Mouse (Mus musculus): ENCODE measurements around the gene Ankrd60. TPM values are rescaled to one million over a fixed set of nuclear protein-coding genes. Genes with fewer than 3 reads are reported as not detected.

Gene Ankrd60
- polyA plus RNA-seq, 1 experiment from 2014 or later, result not detected

GRCm38 (mm10) chr2:173608020-173608958 lies 30.1 kb upstream of the Ankrd60 start:
- no peaks in the 10 kb centered on the region for H3K9me3 ChIP-seq (ENCODE audit: control insufficient read depth, low read length)
- no peaks in the 10 kb centered on the region for H3K4me1 ChIP-seq (ENCODE audit: control insufficient read depth, insufficient read depth, low read length)
- H3K4me2 ChIP-seq (ENCODE audit: low read depth, severe bottlenecking), result no peak overlapping the region
- no peak overlapping the region for H3K9ac ChIP-seq (ENCODE audit: low read length)
- WGBS, result 91% methylated on average over 10 of the region's 10 CpGs
- no peaks in the 10 kb centered on the region for H3K36me3 ChIP-seq (ENCODE audit: control insufficient read depth, insufficient read depth, low read length)
- no peak for DNase-seq (ENCODE audit: low spot score)
- ATAC-seq (ENCODE audit: insufficient number of reproducible peaks, low FRiP score, low TSS enrichment, low read depth), result no peak
- no peak overlapping the region for H3K4me3 ChIP-seq (ENCODE audit: low read depth, low read length)
- H3K27ac ChIP-seq (replicated peaks; ENCODE audit: low read depth, low read length), result no peak overlapping the region
- H3K27me3 ChIP-seq (ENCODE audit: control insufficient read depth, insufficient read depth, low read length), result no peaks in the 10 kb centered on the region

- Histone ChIP-seq H3K36me3 (ENCODE audit: control insufficient read depth, insufficient read depth, low read length) (no peaks in the 10 kb centered on the region), H3K27me3 (ENCODE audit: control insufficient read depth, insufficient read depth, low read length) (no peaks in the 10 kb centered on the region), H3K27ac (replicated peaks; ENCODE audit: low read depth, low read length) (no peak overlapping the region), H3K9ac (ENCODE audit: low read length) (no peak overlapping the region), H3K9me3 (ENCODE audit: control insufficient read depth, low read length) (no peaks in the 10 kb centered on the region; the same call in 1 of the 2 replicates), H3K4me3 (ENCODE audit: low read depth, low read length) (no peak overlapping the region), H3K4me2 (ENCODE audit: low read depth, severe bottlenecking) (no peak overlapping the region), H3K4me1 (ENCODE audit: control insufficient read depth, insufficient read depth, low read length) (no peaks in the 10 kb centered on the region)
- WGBS, result 89% methylated on average over 9 of the region's 9 CpGs
- ATAC-seq (ENCODE audit: insufficient number of reproducible peaks, low FRiP score, low TSS enrichment, low read depth) (no peak), DNase-seq (ENCODE audit: low spot score) (no peak)
Observed at GRCm38 (mm10) chr2:173606415-173606804, 28.2 kb upstream of the Ankrd60 start.

GRCm38 (mm10) chr2:173605713-173606414 lies 27.7 kb upstream of the Ankrd60 start:
- H3K36me3 ChIP-seq (ENCODE audit: control insufficient read depth, insufficient read depth, low read length), result no peaks in the 10 kb centered on the region
- ATAC-seq (ENCODE audit: insufficient number of reproducible peaks, low FRiP score, low TSS enrichment, low read depth) (no peak), DNase-seq (ENCODE audit: low spot score) (no peak)
- H3K27me3 ChIP-seq (ENCODE audit: control insufficient read depth, insufficient read depth, low read length), result no peaks in the 10 kb centered on the region
- WGBS, result 65% methylated on average over 12 of the region's 12 CpGs
- H3K4me2 ChIP-seq (ENCODE audit: low read depth, severe bottlenecking), result no peak overlapping the region
- H3K4me1 ChIP-seq (ENCODE audit: control insufficient read depth, insufficient read depth, low read length), result no peaks in the 10 kb centered on the region
- no peak overlapping the region for H3K27ac ChIP-seq (replicated peaks; ENCODE audit: low read depth, low read length)
- no peak overlapping the region for H3K9ac ChIP-seq (ENCODE audit: low read length)
- no peaks in the 10 kb centered on the region; the same call in 1 of the 2 replicates for H3K9me3 ChIP-seq (ENCODE audit: control insufficient read depth, low read length)
- H3K4me3 ChIP-seq (ENCODE audit: low read depth, low read length), result no peak overlapping the region

- Histone ChIP-seq H3K4me2 (ENCODE audit: low read depth, severe bottlenecking) (no peak overlapping the region), H3K36me3 (ENCODE audit: control insufficient read depth, insufficient read depth, low read length) (no peaks in the 10 kb centered on the region), H3K27me3 (ENCODE audit: control insufficient read depth, insufficient read depth, low read length) (no peaks in the 10 kb centered on the region), H3K4me3 (ENCODE audit: low read depth, low read length) (no peak overlapping the region), H3K27ac (replicated peaks; ENCODE audit: low read depth, low read length) (no peak overlapping the region), H3K9me3 (ENCODE audit: control insufficient read depth, low read length) (no peaks in the 10 kb centered on the region; the same call in 1 of the 2 replicates), H3K4me1 (ENCODE audit: control insufficient read depth, insufficient read depth, low read length) (no peaks in the 10 kb centered on the region), H3K9ac (ENCODE audit: low read length) (no peak overlapping the region)
- WGBS, result 95% methylated on average over 1 of the region's 1 CpGs
- no peak for DNase-seq (ENCODE audit: low spot score)
- ATAC-seq (ENCODE audit: insufficient number of reproducible peaks, low FRiP score, low TSS enrichment, low read depth), result no peak
Observed at GRCm38 (mm10) chr2:173601861-173602260, 23.7 kb upstream of the Ankrd60 start.

- no peaks in the 10 kb centered on the region for H3K27me3 ChIP-seq (ENCODE audit: control insufficient read depth, insufficient read depth, low read length)
- H3K4me2 ChIP-seq (ENCODE audit: low read depth, severe bottlenecking), result no peak overlapping the region
- H3K4me1 ChIP-seq (ENCODE audit: control insufficient read depth, insufficient read depth, low read length), result no peaks in the 10 kb centered on the region
- ATAC-seq (ENCODE audit: insufficient number of reproducible peaks, low FRiP score, low TSS enrichment, low read depth) (no peak), DNase-seq (ENCODE audit: low spot score) (peak; percentile 29)
- H3K9ac ChIP-seq (ENCODE audit: low read length), result no peak overlapping the region
- no peaks in the 10 kb centered on the region for H3K9me3 ChIP-seq (ENCODE audit: control insufficient read depth, low read length)
- 58% methylated on average over 10 of the region's 10 CpGs for WGBS
- no peak overlapping the region for H3K27ac ChIP-seq (replicated peaks; ENCODE audit: low read depth, low read length)
- H3K36me3 ChIP-seq (ENCODE audit: control insufficient read depth, insufficient read depth, low read length), result no peaks in the 10 kb centered on the region; the same call in 1 of the 2 replicates
- H3K4me3 ChIP-seq (ENCODE audit: low read depth, low read length), result no peak overlapping the region
Observed at GRCm38 (mm10) chr2:173595374-173595781, 17.2 kb upstream of the Ankrd60 start.

- Histone ChIP-seq H3K27me3 (ENCODE audit: control insufficient read depth, insufficient read depth, low read length) (no peaks in the 10 kb centered on the region), H3K4me2 (ENCODE audit: low read depth, severe bottlenecking) (no peak overlapping the region), H3K27ac (replicated peaks; ENCODE audit: low read depth, low read length) (no peak overlapping the region), H3K4me3 (ENCODE audit: low read depth, low read length) (no peak overlapping the region), H3K4me1 (ENCODE audit: control insufficient read depth, insufficient read depth, low read length) (no peaks in the 10 kb centered on the region), H3K9ac (ENCODE audit: low read length) (no peak overlapping the region), H3K36me3 (ENCODE audit: control insufficient read depth, insufficient read depth, low read length) (peaks cover 2% of the 10 kb centered on the region; the same call in 1 of the 2 replicates), H3K9me3 (ENCODE audit: control insufficient read depth, low read length) (no peaks in the 10 kb centered on the region)
- ATAC-seq (ENCODE audit: insufficient number of reproducible peaks, low FRiP score, low TSS enrichment, low read depth) (peak; percentile 34; the same call in 1 of the 2 replicates), DNase-seq (ENCODE audit: low spot score) (no peak)
- WGBS, result 84% methylated on average over 11 of the region's 11 CpGs
Observed at GRCm38 (mm10) chr2:173594313-173595063, 16.3 kb upstream of the Ankrd60 start.

GRCm38 (mm10) chr2:173593841-173594240 lies 15.7 kb upstream of the Ankrd60 start:
- Histone ChIP-seq H3K9ac (ENCODE audit: low read length) (no peak overlapping the region), H3K27me3 (ENCODE audit: control insufficient read depth, insufficient read depth, low read length) (no peaks in the 10 kb centered on the region), H3K27ac (replicated peaks; ENCODE audit: low read depth, low read length) (no peak overlapping the region), H3K36me3 (ENCODE audit: control insufficient read depth, insufficient read depth, low read length) (peaks cover 2% of the 10 kb centered on the region; the same call in 1 of the 2 replicates), H3K4me2 (ENCODE audit: low read depth, severe bottlenecking) (no peak overlapping the region), H3K4me3 (ENCODE audit: low read depth, low read length) (no peak overlapping the region), H3K9me3 (ENCODE audit: control insufficient read depth, low read length) (no peaks in the 10 kb centered on the region), H3K4me1 (ENCODE audit: control insufficient read depth, insufficient read depth, low read length) (no peaks in the 10 kb centered on the region)
- DNase-seq (ENCODE audit: low spot score), result no peak
- 71% methylated on average over 4 of the region's 4 CpGs for WGBS
- no peak for ATAC-seq (ENCODE audit: insufficient number of reproducible peaks, low FRiP score, low TSS enrichment, low read depth)

GRCm38 (mm10) chr2:173592781-173593180 lies 14.6 kb upstream of the Ankrd60 start:
- ATAC-seq (ENCODE audit: insufficient number of reproducible peaks, low FRiP score, low TSS enrichment, low read depth) (no peak), DNase-seq (ENCODE audit: low spot score) (no peak)
- Histone ChIP-seq H3K4me3 (ENCODE audit: low read depth, low read length) (no peak overlapping the region), H3K27ac (replicated peaks; ENCODE audit: low read depth, low read length) (no peak overlapping the region), H3K36me3 (ENCODE audit: control insufficient read depth, insufficient read depth, low read length) (peaks cover 2% of the 10 kb centered on the region; the same call in 1 of the 2 replicates), H3K9me3 (ENCODE audit: control insufficient read depth, low read length) (no peaks in the 10 kb centered on the region), H3K4me2 (ENCODE audit: low read depth, severe bottlenecking) (no peak overlapping the region), H3K4me1 (ENCODE audit: control insufficient read depth, insufficient read depth, low read length) (no peaks in the 10 kb centered on the region), H3K27me3 (ENCODE audit: control insufficient read depth, insufficient read depth, low read length) (no peaks in the 10 kb centered on the region), H3K9ac (ENCODE audit: low read length) (no peak overlapping the region)
- whole genome bisulfite sequencing, result 65% methylated on average over 9 of the region's 9 CpGs
